Mouse (Mus musculus) kidney, postnatal 0 days (tissue): ENCODE results near the gene Pam. TPM values are rescaled to one million over a fixed set of nuclear protein-coding genes. Genes with fewer than 3 reads are reported as not detected.
A peak's percentile ranks its signal among the peaks of the same experiment; 100 is the strongest.

Experiments
- ATAC-seq: fragments of 200-750 bp; cut with Nextera tagmentation; replicated peaks from 2 replicates; pipeline ENCODE4 v1.8.0; 2017; ENCODE audit warnings: low read depth, moderate number of reproducible peaks, moderate TSS enrichment, moderate library complexity; ENCODE audit not compliant: low FRiP score
- DNase-seq: peaks from one replicate; pipeline ENCODE4 v3.0.0-alpha.2; 2016; ENCODE audit warnings: low spot score
- H3K27ac ChIP-seq: fragments of 300-500 bp; sonication (generic); 2 replicates; pipeline ENCODE4 v1.5.1; 2014; ENCODE audit warnings: mild to moderate bottlenecking
- H3K27me3 ChIP-seq: fragments of 300-500 bp; sonication (generic); 2 replicates; pipeline ENCODE4 v1.6.1; 2014; ENCODE audit warnings: low read length, mixed read lengths; ENCODE audit not compliant: insufficient read depth
- H3K36me3 ChIP-seq: fragments of 300-500 bp; sonication (generic); 2 replicates; pipeline ENCODE4 v1.6.1; 2014; ENCODE audit warnings: low read length, mixed read lengths; ENCODE audit not compliant: insufficient read depth
- H3K4me1 ChIP-seq: fragments of 300-500 bp; sonication (generic); replicated peaks from 2 replicates; pipeline ENCODE4 v1.6.1; 2014; ENCODE audit warnings: antibody characterized with exemption, low read length, mixed read lengths; ENCODE audit not compliant: insufficient read depth
- H3K4me2 ChIP-seq: fragments of 300-500 bp; sonication (generic); 2 replicates; pipeline ENCODE4 v1.6.1; 2014; ENCODE audit warnings: mild to moderate bottlenecking, low read length, moderate library complexity, mixed read lengths
- H3K4me3 ChIP-seq: fragments of 300-500 bp; sonication (generic); replicated peaks from 2 replicates; pipeline ENCODE4 v1.5.1; 2014; ENCODE audit warnings: low read depth, low read length
- H3K9ac ChIP-seq: fragments of 300-500 bp; sonication (generic); 2 replicates; pipeline ENCODE4 v1.6.1; 2014; ENCODE audit warnings: low read depth, low read length
- H3K9me3 ChIP-seq: fragments of 300-500 bp; sonication (generic); replicated peaks from 2 replicates; pipeline ENCODE4 v1.6.1; 2016; ENCODE audit warnings: low read length, inconsistent platforms, mixed read lengths
- CTCF ChIP-seq: IDR thresholded peaks from 2 replicates; pipeline ENCODE4 v1.5.1; 2016; ENCODE audit warnings: antibody characterized with exemption, low read depth, mild to moderate bottlenecking, moderate library complexity
- WGBS: fragments of 180-500 bp; shearing (Covaris S2); extraction: QIAGEN DNeasy Blood & Tissue Kit; methylation state at CpG from one replicate; pipeline ENCODE4 v1.1.7; 2014; 5-methylcytosine and 5-hydroxymethylcytosine counted together
- polyA plus RNA-seq: library from polyadenylated mRNA; unstranded; fragments of >200 nt; fragmentation: Nextera tagmentation; extraction: Ambion mirVana; gene quantifications from 2 replicates; pipeline ENCODE4 v1.2.1, GENCODE M21; 2015

Gene Pam
- polyA plus RNA-seq, 1 experiment from 2014 or later: 67.6 TPM

GRCm38 (mm10) chr1:98083508-98083907, 11.9 kb downstream of the Pam start:
- DNase-seq: no peak
- no peak for ATAC-seq
- TF ChIP-seq CTCF: no peak
- H3K9me3 ChIP-seq: no peaks in the 10 kb centered on the region
- no peak overlapping the region for H3K4me2 ChIP-seq
- no peak overlapping the region for H3K27ac ChIP-seq
- H3K4me3 ChIP-seq: no peak overlapping the region
- no peak overlapping the region for H3K9ac ChIP-seq
- H3K4me1 ChIP-seq: no peaks in the 10 kb centered on the region; the same call in 1 of the 2 replicates
- H3K27me3 ChIP-seq: no peaks in the 10 kb centered on the region
- H3K36me3 ChIP-seq: no peaks in the 10 kb centered on the region
- 72% methylated on average over 3 of the region's 3 CpGs for WGBS

- no peak for TF ChIP-seq CTCF
- Histone ChIP-seq H3K4me1 (no peaks in the 10 kb centered on the region; the same call in 1 of the 2 replicates), H3K9ac (no peak overlapping the region), H3K36me3 (no peaks in the 10 kb centered on the region), H3K27ac (no peak overlapping the region), H3K9me3 (no peaks in the 10 kb centered on the region), H3K4me3 (no peak overlapping the region), H3K4me2 (no peak overlapping the region), H3K27me3 (no peaks in the 10 kb centered on the region)
- DNase-seq: no peak
- WGBS: 47% methylated on average over 6 of the region's 6 CpGs
- ATAC-seq: peak; percentile 63; the same call in 1 of the 2 replicates
Observed at GRCm38 (mm10) chr1:98082988-98083387, 12.5 kb downstream of the Pam start.

GRCm38 (mm10) chr1:98080431-98080830, 15.0 kb downstream of the Pam start:
- ATAC-seq (no peak), DNase-seq (no peak)
- no peak overlapping the region for H3K9ac ChIP-seq
- no peaks in the 10 kb centered on the region for H3K27me3 ChIP-seq
- H3K36me3 ChIP-seq: no peaks in the 10 kb centered on the region
- no peak for TF ChIP-seq CTCF
- H3K9me3 ChIP-seq: no peaks in the 10 kb centered on the region
- H3K4me1 ChIP-seq: no peaks in the 10 kb centered on the region; the same call in 1 of the 2 replicates
- WGBS: 59% methylated on average over 2 of the region's 2 CpGs
- no peak overlapping the region for H3K27ac ChIP-seq
- no peak overlapping the region for H3K4me3 ChIP-seq
- no peak overlapping the region for H3K4me2 ChIP-seq

GRCm38 (mm10) chr1:98079640-98080039, 15.8 kb downstream of the Pam start:
- TF ChIP-seq CTCF: no peak
- Histone ChIP-seq H3K4me2 (no peak overlapping the region), H3K9me3 (no peaks in the 10 kb centered on the region), H3K27me3 (no peaks in the 10 kb centered on the region), H3K4me3 (no peak overlapping the region), H3K27ac (no peak overlapping the region), H3K4me1 (no peaks in the 10 kb centered on the region; the same call in 1 of the 2 replicates), H3K9ac (no peak overlapping the region), H3K36me3 (no peaks in the 10 kb centered on the region)
- WGBS: 62% methylated on average over 7 of the region's 7 CpGs
- DNase-seq: no peak
- ATAC-seq: no peak

GRCm38 (mm10) chr1:98078735-98079134, 16.7 kb downstream of the Pam start:
- H3K9ac ChIP-seq: no peak overlapping the region
- no peak for DNase-seq
- 94% methylated on average over 7 of the region's 7 CpGs for WGBS
- H3K27ac ChIP-seq: no peak overlapping the region
- no peaks in the 10 kb centered on the region for H3K9me3 ChIP-seq
- H3K4me2 ChIP-seq: no peak overlapping the region
- H3K4me1 ChIP-seq: no peaks in the 10 kb centered on the region; the same call in 1 of the 2 replicates
- ATAC-seq: no peak
- no peaks in the 10 kb centered on the region for H3K36me3 ChIP-seq
- H3K27me3 ChIP-seq: no peaks in the 10 kb centered on the region
- TF ChIP-seq CTCF: no peak
- no peak overlapping the region for H3K4me3 ChIP-seq

GRCm38 (mm10) chr1:98073826-98074225, 21.6 kb downstream of the Pam start:
- ATAC-seq (no peak), DNase-seq (no peak)
- Histone ChIP-seq H3K4me1 (0 out of 2 replicates have a peak, but pooled peaks cover 3% of the 10 kb centered on the region), H3K27ac (no peak overlapping the region), H3K9ac (no peak overlapping the region), H3K4me2 (no peak overlapping the region), H3K27me3 (no peaks in the 10 kb centered on the region), H3K9me3 (no peaks in the 10 kb centered on the region), H3K36me3 (no peaks in the 10 kb centered on the region), H3K4me3 (no peak overlapping the region)
- WGBS: 40% methylated on average over 4 of the region's 4 CpGs
- TF ChIP-seq CTCF: no peak

GRCm38 (mm10) chr1:98073127-98073526, 22.3 kb downstream of the Pam start:
- no peaks in the 10 kb centered on the region for H3K27me3 ChIP-seq
- no peak overlapping the region for H3K4me2 ChIP-seq
- no peaks in the 10 kb centered on the region for H3K9me3 ChIP-seq
- H3K4me1 ChIP-seq: 0 out of 2 replicates have a peak, but pooled peaks cover 3% of the 10 kb centered on the region
- H3K4me3 ChIP-seq: no peak overlapping the region
- no peak for TF ChIP-seq CTCF
- no peak overlapping the region for H3K27ac ChIP-seq
- H3K36me3 ChIP-seq: no peaks in the 10 kb centered on the region
- 49% methylated on average over 2 of the region's 2 CpGs for WGBS
- DNase-seq (no peak), ATAC-seq (no peak)
- H3K9ac ChIP-seq: no peak overlapping the region
